24 mouse cellular contexts compared by ENCODE assay signal in genomic region chr17:48463391-48463790, GRCm38 (mm10). TPM values are rescaled to one million over a fixed set of nuclear protein-coding genes. Genes with fewer than 3 reads are reported as not detected.
DNase-seq lines count a peak whose midpoint lies in the region; ATAC-seq and TF ChIP-seq lines count a peak whose summit lies in the region.
"Had no signal": no experiment of that assay in that cellular context is flagged by ENCODE, and none has a peak within 500 bp of the region (broad histone marks: within the 10 kb centered on the region; RNA-seq: fewer than 3 reads in every experiment).

No protein-coding gene starts in this region.

- TF ChIP-seq POLR2A in thymus, adult 2 months (IDR thresholded peaks at IDR 0.05; ENCODE audit: control insufficient read depth, extremely low read depth, insufficient read depth, low read length, poor library complexity): no peak

- peak; percentile 71 for ATAC-seq in CD4-positive, CD25-positive, alpha-beta regulatory T cell, adult 4 months
- ATAC-seq in inflammation-experienced regulatory T-cells, adult 6 months: peak; percentile 69
- ATAC-seq: activated CD4-positive, CD25-positive, alpha-beta regulatory T cell, adult 4 months; forebrain, embryonic 14.5 days; forebrain, postnatal 0 days had no signal

- H3K27me3 ChIP-seq in thymus, adult 2 months (ENCODE audit: control insufficient read depth, insufficient read depth, low read length): no peaks in the 10 kb centered on the region

- no peak for TF ChIP-seq CTCF in thymus, adult 2 months (IDR thresholded peaks at IDR 0.05; ENCODE audit: borderline replicate concordance, control insufficient read depth, extremely low read depth, insufficient read depth, low read length, poor library complexity)

- H3K4me3 ChIP-seq in thymus, adult 2 months (ENCODE audit: control insufficient read depth, insufficient read depth, low read length): 0 out of 2 replicates have a peak overlapping the region, but pooled peaks have one; percentile 13
- H3K4me3 ChIP-seq: embryonic facial prominence, embryonic 12.5 days; embryonic facial prominence, embryonic 15.5 days; gastrocnemius, adult 2 months; hindbrain, embryonic 12.5 days; hindbrain, embryonic 15.5 days had no signal

- H3K36me3 ChIP-seq in thymus, adult 2 months (ENCODE audit: control insufficient read depth, insufficient read depth, low read length): no peaks in the 10 kb centered on the region
- H3K36me3 ChIP-seq: embryonic facial prominence, embryonic 12.5 days; embryonic facial prominence, embryonic 15.5 days; hindbrain, embryonic 12.5 days; hindbrain, embryonic 15.5 days had no signal

- 95% methylated on average over 4 of the region's 4 CpGs for WGBS in thymus, adult 2 months

- peak; percentile 11 for DNase-seq in thymus, adult 2 months
- no peak for DNase-seq in thymus, postnatal 36 days
- no peak for DNase-seq in right cerebral cortex, postnatal 14 days
- DNase-seq in embryo, embryonic 10.5 days (ENCODE audit: low spot score): no peak
- no peak for DNase-seq in testis, postnatal 14 days (ENCODE audit: low spot score)
- DNase-seq: adrenal gland, adult 8-10 months; adrenal gland, postnatal 25 days; cerebellum, adult 18-20 months; cerebellum, adult 9-10 months; cerebellum, postnatal 14 days; forebrain, postnatal 0 days; gastrocnemius, adult 2 months; gastrocnemius, postnatal 14 days; heart, adult 11 months had no signal

- H3K27ac ChIP-seq in thymus, adult 2 months (ENCODE audit: control insufficient read depth, insufficient read depth, low read length): peak overlapping the region; percentile 21; the same call in 1 of the 2 replicates
- H3K27ac ChIP-seq: embryonic facial prominence, embryonic 12.5 days; embryonic facial prominence, embryonic 15.5 days; gastrocnemius, adult 2 months; hindbrain, embryonic 12.5 days; hindbrain, embryonic 15.5 days had no signal

- peaks cover 40% of the 10 kb centered on the region for H3K4me1 ChIP-seq in thymus, adult 2 months (replicated peaks; ENCODE audit: control insufficient read depth, insufficient read depth, low read length)
- H3K4me1 ChIP-seq: embryonic facial prominence, embryonic 12.5 days; hindbrain, embryonic 12.5 days had no signal

RNA-seq across cellular contexts. Expression of gene Unc5cl, which starts 8.7 kb away (rescaled TPM):
- polyA plus RNA-seq in thymus, adult 2 months (2012; rRNA removed): 68.1 and 72.7 TPM in 2 replicates
- 10 to 100 TPM; 23.7 to 26.3 TPM for polyA plus RNA-seq in CD4-positive, CD25-positive, alpha-beta regulatory T cell, adult 4 months (2017; shearing (Covaris generic))
- 10 to 100 TPM; 16.0 to 23.9 (median 16.7) TPM for polyA plus RNA-seq in inflammation-experienced regulatory T-cells, adult 6 months (2017; shearing (Covaris generic))
- polyA plus RNA-seq: embryonic facial prominence, embryonic 15.5 days; heart, postnatal 0 days; hindbrain, embryonic 15.5 days had no signal

RNA-seq across cellular contexts. Expression of gene Tspo2, which starts 12.1 kb away (rescaled TPM):
- 0.22 and 0.31 TPM in 2 replicates for polyA plus RNA-seq in thymus, adult 2 months (2012; rRNA removed)
- not detected for polyA plus RNA-seq in CD4-positive, CD25-positive, alpha-beta regulatory T cell, adult 4 months (2017; shearing (Covaris generic))
- polyA plus RNA-seq in inflammation-experienced regulatory T-cells, adult 6 months (2017; shearing (Covaris generic)): not detected
- polyA plus RNA-seq: frontal cortex, adult 2 months had no signal

RNA-seq across cellular contexts. Expression of gene Apobec2, which starts 30.7 kb away (rescaled TPM):
- 0.99 and 7.6 TPM in 2 replicates for polyA plus RNA-seq in thymus, adult 2 months (2012; rRNA removed)
- polyA plus RNA-seq in CD4-positive, CD25-positive, alpha-beta regulatory T cell, adult 4 months (2017; shearing (Covaris generic)): 1 to 10 TPM; 1.2 to 1.8 TPM
- 1 to 10 TPM; 1.8 to 5.7 (median 2.2) TPM for polyA plus RNA-seq in inflammation-experienced regulatory T-cells, adult 6 months (2017; shearing (Covaris generic))

RNA-seq across cellular contexts. Expression of gene Oard1, which starts 53.6 kb away (rescaled TPM):
- 12.0 TPM in 2 replicates for polyA plus RNA-seq in thymus, adult 2 months (2012; rRNA removed)
- polyA plus RNA-seq in CD4-positive, CD25-positive, alpha-beta regulatory T cell, adult 4 months (2017; shearing (Covaris generic)): 10 to 100 TPM; 81.7 to 98.8 TPM
- 100 to 1,000 TPM in 1 of 3 experiments, 10 to 100 TPM in 2; 85.8 to 107 (median 94.9) TPM for polyA plus RNA-seq in inflammation-experienced regulatory T-cells, adult 6 months (2017; shearing (Covaris generic))

RNA-seq across cellular contexts. Expression of gene Nfya, which starts 53.7 kb away (rescaled TPM):
- polyA plus RNA-seq in thymus, adult 2 months (2012; rRNA removed): 210 and 244 TPM in 2 replicates
- 10 to 100 TPM; 11.3 to 13.3 TPM for polyA plus RNA-seq in CD4-positive, CD25-positive, alpha-beta regulatory T cell, adult 4 months (2017; shearing (Covaris generic))
- 10 to 100 TPM in 2 of 3 experiments, 1 to 10 TPM in 1; 9.9 to 12.1 (median 11.2) TPM for polyA plus RNA-seq in inflammation-experienced regulatory T-cells, adult 6 months (2017; shearing (Covaris generic))
